Mouse (Mus musculus) C2C12 (cell line): ENCODE measurements around the gene Def6. TPM values are rescaled to one million over a fixed set of nuclear protein-coding genes. Genes with fewer than 3 reads are reported as not detected.

Experiments used
- H3K27me3 ChIP-seq: one replicate; pipeline ENCODE4 v1.6.1; 2011; ENCODE audit not compliant: control insufficient read depth, insufficient read depth, insufficient read length
- H3K36me3 ChIP-seq: one replicate; pipeline ENCODE4 v1.6.1; 2011; ENCODE audit not compliant: control insufficient read depth, insufficient read depth
- H3K4me3 ChIP-seq: one replicate; pipeline ENCODE4 v1.5.1; 2011; ENCODE audit warnings: mild to moderate bottlenecking, control low read depth; ENCODE audit not compliant: poor library complexity, insufficient read depth, severe bottlenecking
- H3K79me2 ChIP-seq: one replicate; pipeline ENCODE4 v1.6.1; 2011; ENCODE audit not compliant: control insufficient read depth, insufficient read depth
- H3K79me3 ChIP-seq: one replicate; pipeline ENCODE4 v1.6.1; 2011; ENCODE audit warnings: low read depth, control low read depth
- H3ac ChIP-seq: one replicate; pipeline ENCODE3; 2011; ENCODE audit warnings: low read depth; ENCODE audit not compliant: control insufficient read depth, insufficient read length
- CEBPB ChIP-seq: IDR thresholded peaks from one replicate; pipeline ENCODE4 v1.6.1; 2011; ENCODE audit warnings: low read depth, mild to moderate bottlenecking, control low read depth, moderate library complexity
- CTCF ChIP-seq: IDR thresholded peaks from one replicate; pipeline ENCODE4 v1.5.1; 2011; ENCODE audit not compliant: control insufficient read depth, insufficient read depth, insufficient read length
- FOSL1 ChIP-seq: IDR thresholded peaks from one replicate; pipeline ENCODE4 v1.8.0; 2011; ENCODE audit warnings: mild to moderate bottlenecking, low read length; ENCODE audit not compliant: poor library complexity, insufficient read depth, severe bottlenecking
- MAX ChIP-seq: IDR thresholded peaks from one replicate; pipeline ENCODE4 v1.6.1; 2011; ENCODE audit warnings: mild to moderate bottlenecking, control low read depth
- MYOD1 ChIP-seq: IDR thresholded peaks from one replicate; pipeline ENCODE4 v1.6.1; 2011; ENCODE audit warnings: low read depth; ENCODE audit not compliant: control insufficient read depth, insufficient read length
- MYOG ChIP-seq: IDR thresholded peaks from one replicate; pipeline ENCODE4 v1.6.1; 2011; ENCODE audit not compliant: control insufficient read depth, insufficient read length; ENCODE audit errors: extremely low read depth
- USF1 ChIP-seq: IDR thresholded peaks from one replicate; pipeline ENCODE4 v1.6.1; 2011; ENCODE audit warnings: low read depth, mild to moderate bottlenecking, control low read depth, moderate library complexity
- polyA plus RNA-seq: library from polyadenylated mRNA; unstranded; fragments of >200 nt; fragmentation: generic; extraction: Trizol; gene quantifications from one replicate; pipeline ENCODE4 v1.2.1, GENCODE M21; 2012; ENCODE audit warnings: missing spikeins

The Def6 gene
- polyA plus RNA-seq, 1 experiment, result 5.7 TPM

GRCm38 (mm10) chr17:28188313-28188712, 19.3 kb upstream of the Def6 start:
- no peak for TF ChIP-seq USF1
- no peak for TF ChIP-seq MYOG
- no peak for TF ChIP-seq CEBPB
- no peak for TF ChIP-seq MYOD1
- TF ChIP-seq CTCF, result no peak
- TF ChIP-seq FOSL1, result no peak
- no peak for TF ChIP-seq MAX
- H3ac ChIP-seq, result no peak overlapping the region
- H3K27me3 ChIP-seq, result no peaks in the 10 kb centered on the region
- H3K79me3 ChIP-seq, result no peaks in the 10 kb centered on the region
- H3K36me3 ChIP-seq, result peaks cover 3% of the 10 kb centered on the region
- H3K79me2 ChIP-seq, result no peaks in the 10 kb centered on the region
- no peak overlapping the region for H3K4me3 ChIP-seq

GRCm38 (mm10) chr17:28192754-28193153, 14.8 kb upstream of the Def6 start:
- Histone ChIP-seq H3ac (no peak overlapping the region), H3K4me3 (no peak overlapping the region), H3K79me2 (no peaks in the 10 kb centered on the region), H3K79me3 (no peaks in the 10 kb centered on the region), H3K36me3 (peaks cover 3% of the 10 kb centered on the region), H3K27me3 (no peaks in the 10 kb centered on the region)
- TF ChIP-seq MYOD1, result no peak
- TF ChIP-seq CEBPB, result no peak
- no peak for TF ChIP-seq MYOG
- no peak for TF ChIP-seq FOSL1
- no peak for TF ChIP-seq CTCF
- no peak for TF ChIP-seq MAX
- TF ChIP-seq USF1, result no peak

DNA sequence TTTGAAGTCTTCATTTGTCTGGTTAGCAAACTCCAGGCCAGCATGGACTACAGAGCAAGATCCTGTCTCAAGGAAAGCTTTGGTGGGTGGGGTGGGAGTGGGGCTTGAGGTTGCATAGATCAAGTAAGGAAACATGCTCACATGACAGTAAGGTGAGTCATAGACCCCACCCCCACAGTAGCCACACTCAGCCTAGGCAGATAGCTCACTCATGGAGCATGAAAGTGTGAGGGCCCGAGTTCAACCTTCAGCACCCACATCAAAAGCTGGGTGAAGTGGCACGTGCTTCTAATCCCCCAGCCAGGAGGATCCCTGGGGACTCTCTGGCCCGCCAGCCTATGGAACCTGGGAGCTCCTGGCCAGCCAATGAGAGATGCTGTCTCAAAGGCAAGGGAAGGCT, 14.0 kb upstream of the Def6 start:
- H3K4me3 ChIP-seq, result no peak overlapping the region
- TF ChIP-seq FOSL1 (no peak), USF1 (peak; percentile 49)
- no peak overlapping the region for H3ac ChIP-seq
- peaks cover 3% of the 10 kb centered on the region for H3K36me3 ChIP-seq
- no peaks in the 10 kb centered on the region for H3K27me3 ChIP-seq
- no peaks in the 10 kb centered on the region for H3K79me2 ChIP-seq
- no peaks in the 10 kb centered on the region for H3K79me3 ChIP-seq

DNA sequence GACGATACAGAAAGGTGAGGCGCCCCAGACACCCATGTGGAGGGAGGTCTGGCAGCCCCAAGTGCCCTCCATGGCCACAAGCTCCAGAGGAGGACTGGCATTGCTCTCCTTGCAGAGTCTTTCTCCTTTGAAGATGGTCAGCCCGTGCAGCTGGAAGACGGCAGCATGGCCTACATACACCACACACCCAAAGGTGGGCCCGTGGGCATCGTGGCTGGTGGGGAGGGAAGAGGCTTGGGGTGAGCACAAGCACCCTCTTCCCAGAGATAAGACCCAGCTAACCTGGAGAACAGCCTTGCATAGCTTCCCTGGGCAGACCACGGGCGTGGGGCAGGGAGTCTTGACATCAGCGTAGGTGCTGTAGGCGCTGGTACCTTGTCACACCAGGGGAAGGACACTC, 12.5 kb upstream of the Def6 start:
- no peak overlapping the region for H3K4me3 ChIP-seq
- peaks cover 3% of the 10 kb centered on the region for H3K36me3 ChIP-seq
- no peaks in the 10 kb centered on the region for H3K79me3 ChIP-seq
- H3ac ChIP-seq, result no peak overlapping the region
- H3K79me2 ChIP-seq, result no peaks in the 10 kb centered on the region
- no peaks in the 10 kb centered on the region for H3K27me3 ChIP-seq
- no peak for TF ChIP-seq MYOD1
- TF ChIP-seq USF1, result no peak
- TF ChIP-seq CEBPB, result no peak
- TF ChIP-seq FOSL1, result no peak
- no peak for TF ChIP-seq MAX
- TF ChIP-seq MYOG, result no peak
- no peak for TF ChIP-seq CTCF

- H3K36me3 ChIP-seq, result no peaks in the 10 kb centered on the region
- H3K27me3 ChIP-seq, result no peaks in the 10 kb centered on the region
- no peak overlapping the region for H3K4me3 ChIP-seq
- no peaks in the 10 kb centered on the region for H3K79me2 ChIP-seq
- H3ac ChIP-seq, result no peak overlapping the region
- no peak for TF ChIP-seq MYOD1
- no peak for TF ChIP-seq MAX
- TF ChIP-seq CTCF, result no peak
- no peak for TF ChIP-seq MYOG
- TF ChIP-seq CEBPB, result no peak
- no peak for TF ChIP-seq FOSL1
- no peak for TF ChIP-seq USF1
- H3K79me3 ChIP-seq, result no peaks in the 10 kb centered on the region
Measured at GRCm38 (mm10) chr17:28197646-28198045, 9.9 kb upstream of the Def6 start.

- Histone ChIP-seq H3K36me3 (no peaks in the 10 kb centered on the region), H3K79me2 (no peaks in the 10 kb centered on the region), H3K4me3 (no peak overlapping the region), H3K27me3 (no peaks in the 10 kb centered on the region), H3K79me3 (no peaks in the 10 kb centered on the region), H3ac (no peak overlapping the region)
- TF ChIP-seq MYOG, result no peak
- no peak for TF ChIP-seq MYOD1
- no peak for TF ChIP-seq CEBPB
- no peak for TF ChIP-seq MAX
- TF ChIP-seq FOSL1, result no peak
- no peak for TF ChIP-seq USF1
- no peak for TF ChIP-seq CTCF
Measured at GRCm38 (mm10) chr17:28201982-28202381, 5.6 kb upstream of the Def6 start.
